In the genomic region with DNA sequence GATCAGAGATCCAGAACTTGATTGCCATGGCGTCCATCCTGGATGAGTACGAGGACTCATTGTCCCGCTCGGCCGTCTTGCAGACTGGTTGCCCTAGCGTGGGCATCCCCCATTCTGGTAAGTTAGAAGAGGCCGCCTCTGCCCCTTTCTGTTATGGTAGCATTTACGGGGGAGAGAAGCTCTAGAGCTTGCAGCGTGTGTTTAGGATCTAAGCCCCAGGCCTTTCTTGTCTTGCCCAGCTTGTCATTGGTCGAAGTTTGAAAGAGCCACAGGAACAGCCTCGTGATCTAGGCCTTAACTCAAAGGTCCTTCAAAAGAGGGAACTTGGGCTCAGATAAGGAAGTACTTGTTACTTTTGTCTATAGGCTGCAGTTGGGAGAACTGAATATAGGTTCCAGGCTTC, we compare ENCODE assay signal across 8 mouse cellular contexts. TPM values are rescaled to one million over a fixed set of nuclear protein-coding genes. Genes with fewer than 3 reads are reported as not detected.
DNase-seq lines count a peak whose midpoint lies in the region; ATAC-seq and TF ChIP-seq lines count a peak whose summit lies in the region.

No protein-coding gene starts in this region.

- DNase-seq in right cerebral cortex, postnatal 25 days: peak; percentile 24
- no peak for DNase-seq in right cerebral cortex, postnatal 4 days
- peak; percentile 11 for DNase-seq in hindbrain, postnatal 0 days (ENCODE audit: low spot score)
- DNase-seq in urinary bladder, postnatal 14 days (ENCODE audit: low spot score): no peak
- DNase-seq in left cerebral cortex, adult 11 months (ENCODE audit: low spot score): no peak
- DNase-seq in ovary, adult 18-20 months (ENCODE audit: low spot score): no peak

- no peaks in the 10 kb centered on the region; the same call in 1 of the 2 replicates for H3K4me1 ChIP-seq in embryonic fibroblast, embryonic 13.5 days (ENCODE audit: control insufficient read depth, insufficient read depth, low read length)
- H3K4me1 ChIP-seq in hindbrain, postnatal 0 days (ENCODE audit: insufficient read depth, low read length): peaks cover 10% of the 10 kb centered on the region; the same call in 1 of the 2 replicates
- peaks cover 12% of the 10 kb centered on the region for H3K4me1 ChIP-seq in midbrain, embryonic 12.5 days

- WGBS in hindbrain, postnatal 0 days: 3% methylated on average over 11 of the region's 11 CpGs
- 4% methylated on average over 11 of the region's 11 CpGs for WGBS in midbrain, embryonic 12.5 days

- H3K36me3 ChIP-seq in hindbrain, postnatal 0 days (ENCODE audit: insufficient read depth, low read length): peaks cover 11% of the 10 kb centered on the region
- H3K36me3 ChIP-seq in midbrain, embryonic 12.5 days: peaks cover 33% of the 10 kb centered on the region

- no peak for TF ChIP-seq POLR2A in embryonic fibroblast, embryonic 13.5 days (IDR thresholded peaks at IDR 0.05; ENCODE audit: low read depth, low read length)

- peak; percentile 13; the same call in 1 of the 2 replicates for ATAC-seq in hindbrain, postnatal 0 days
- ATAC-seq in midbrain, embryonic 12.5 days (ENCODE audit: low FRiP score, low read depth): peak; percentile 36; the same call in 1 of the 2 replicates

- H3K9ac ChIP-seq in hindbrain, postnatal 0 days (replicated peaks; ENCODE audit: low read length): peak overlapping the region; percentile 77
- H3K9ac ChIP-seq in midbrain, embryonic 12.5 days (replicated peaks): peak overlapping the region; percentile 81

- no peaks in the 10 kb centered on the region for H3K27me3 ChIP-seq in hindbrain, postnatal 0 days (ENCODE audit: insufficient read depth, low read length)
- no peaks in the 10 kb centered on the region for H3K27me3 ChIP-seq in midbrain, embryonic 12.5 days

- no peak for TF ChIP-seq CTCF in embryonic fibroblast, embryonic 13.5 days (IDR thresholded peaks at IDR 0.05; ENCODE audit: borderline replicate concordance, insufficient read depth, low read length)
- no peak for TF ChIP-seq CTCF in hindbrain, postnatal 0 days (IDR thresholded peaks at IDR 0.05; ENCODE audit: low read depth)

- H3K4me2 ChIP-seq in hindbrain, postnatal 0 days (ENCODE audit: low read depth, low read length): peak overlapping the region; percentile 88
- peak overlapping the region; percentile 92 for H3K4me2 ChIP-seq in midbrain, embryonic 12.5 days (replicated peaks)

- no peaks in the 10 kb centered on the region for H3K9me3 ChIP-seq in hindbrain, postnatal 0 days (ENCODE audit: low read length)
- H3K9me3 ChIP-seq in midbrain, embryonic 12.5 days: no peaks in the 10 kb centered on the region

- peak overlapping the region; percentile 92 for H3K4me3 ChIP-seq in embryonic fibroblast, embryonic 13.5 days (ENCODE audit: insufficient read depth, low read length)
- H3K4me3 ChIP-seq in hindbrain, postnatal 0 days (ENCODE audit: low read length): peak overlapping the region; percentile 71
- H3K4me3 ChIP-seq in midbrain, embryonic 12.5 days: peak overlapping the region; percentile 70

- no peak overlapping the region for H3K27ac ChIP-seq in embryonic fibroblast, embryonic 13.5 days (ENCODE audit: insufficient read depth, low read length)
- peak overlapping the region; percentile 57 for H3K27ac ChIP-seq in hindbrain, postnatal 0 days
- H3K27ac ChIP-seq in midbrain, embryonic 12.5 days (replicated peaks): peak overlapping the region; percentile 15; the same call in 1 of the 2 replicates

RNA-seq across cellular contexts. Expression of gene Vps18, which starts 0.5 kb away (rescaled TPM):
- 11.8 and 12.7 TPM in 2 replicates for polyA plus RNA-seq in embryonic fibroblast, embryonic 13.5 days (2011; ENCODE audit: insufficient read length, low read depth, missing spikeins)
- 32.7 and 34.0 TPM in 2 replicates for total RNA-seq in hindbrain, postnatal 0 days (2014; rRNA removed)
- polyA plus RNA-seq in hindbrain, postnatal 0 days (2015; fragmentation: Nextera tagmentation; extraction: Ambion mirVana): 18.3 and 20.5 TPM in 2 replicates
- 25.9 and 26.9 TPM in 2 replicates for polyA plus RNA-seq in midbrain, embryonic 12.5 days (2016; fragmentation: Nextera tagmentation; extraction: Ambion mirVana)

RNA-seq across cellular contexts. Expression of gene Rhov, which starts 17.9 kb away (rescaled TPM):
- polyA plus RNA-seq in embryonic fibroblast, embryonic 13.5 days (2011; ENCODE audit: insufficient read length, low read depth, missing spikeins): not detected in 2 replicates
- 28.3 and 28.4 TPM in 2 replicates for total RNA-seq in hindbrain, postnatal 0 days (2014; rRNA removed)
- 31.8 and 32.6 TPM in 2 replicates for polyA plus RNA-seq in hindbrain, postnatal 0 days (2015; fragmentation: Nextera tagmentation; extraction: Ambion mirVana)
- 3.9 and 4.7 TPM in 2 replicates for polyA plus RNA-seq in midbrain, embryonic 12.5 days (2016; fragmentation: Nextera tagmentation; extraction: Ambion mirVana)

RNA-seq across cellular contexts. Expression of gene Dll4, which starts 36.6 kb away (rescaled TPM):
- polyA plus RNA-seq in embryonic fibroblast, embryonic 13.5 days (2011; ENCODE audit: insufficient read length, low read depth, missing spikeins): not detected in 2 replicates
- total RNA-seq in hindbrain, postnatal 0 days (2014; rRNA removed): 4.2 and 4.3 TPM in 2 replicates
- 2.4 and 2.6 TPM in 2 replicates for polyA plus RNA-seq in hindbrain, postnatal 0 days (2015; fragmentation: Nextera tagmentation; extraction: Ambion mirVana)
- polyA plus RNA-seq in midbrain, embryonic 12.5 days (2016; fragmentation: Nextera tagmentation; extraction: Ambion mirVana): 4.4 and 5.0 TPM in 2 replicates

RNA-seq across cellular contexts. Expression of gene Spint1, which starts 51.9 kb away (rescaled TPM):
- polyA plus RNA-seq in embryonic fibroblast, embryonic 13.5 days (2011; ENCODE audit: insufficient read length, low read depth, missing spikeins): 0.30 TPM in 1 of 2 replicates, not detected in the other
- 3.0 and 3.7 TPM in 2 replicates for total RNA-seq in hindbrain, postnatal 0 days (2014; rRNA removed)
- 1.1 and 1.2 TPM in 2 replicates for polyA plus RNA-seq in hindbrain, postnatal 0 days (2015; fragmentation: Nextera tagmentation; extraction: Ambion mirVana)
- polyA plus RNA-seq in midbrain, embryonic 12.5 days (2016; fragmentation: Nextera tagmentation; extraction: Ambion mirVana): 0.98 and 1.5 TPM in 2 replicates

RNA-seq across cellular contexts. Expression of gene Ppp1r14d, which starts 59.3 kb away (rescaled TPM):
- polyA plus RNA-seq in embryonic fibroblast, embryonic 13.5 days (2011; ENCODE audit: insufficient read length, low read depth, missing spikeins): not detected in 2 replicates
- total RNA-seq in hindbrain, postnatal 0 days (2014; rRNA removed): not detected in 2 replicates
- polyA plus RNA-seq in hindbrain, postnatal 0 days (2015; fragmentation: Nextera tagmentation; extraction: Ambion mirVana): not detected in 2 replicates
- not detected in 2 replicates for polyA plus RNA-seq in midbrain, embryonic 12.5 days (2016; fragmentation: Nextera tagmentation; extraction: Ambion mirVana)

Comparison
In these comparisons a context has a peak if more than half of its experiments do, and no peak if none do; other contexts are left out.
1. DNase-seq: peak in right cerebral cortex, postnatal 25 days (single experiment) and hindbrain, postnatal 0 days (single experiment); none in right cerebral cortex, postnatal 4 days (single experiment), urinary bladder, postnatal 14 days (single experiment), left cerebral cortex, adult 11 months (single experiment) and ovary, adult 18-20 months (single experiment).
2. Peak in every context shown above with its lines, with median percentiles within 50 percentile points of each other: H3K4me3 ChIP-seq.